Mouse (Mus musculus) heart, postnatal 25 days (tissue): ENCODE results near the gene Rnf208. TPM values are rescaled to one million over a fixed set of nuclear protein-coding genes. Genes with fewer than 3 reads are reported as not detected.

Experiments used
- DNase-seq: peaks from one replicate; pipeline ENCODE4 v3.0.0; 2022; ENCODE audit warnings: low spot score
- intact Hi-C: fragments of 180-260 bp; cut with DNase I; formaldehyde crosslinking; loops from one replicate; pipeline ENCODE4 v1.15.1; 2025
- total RNA-seq, 2 experiments: library from RNA; stranded (reverse); gene quantifications; 2 replicates each; pipeline ENCODE4 v1.2.3; 2021

The Rnf208 gene
- under 1 TPM in 1 of 2 experiments, not detected in 1; 0.53 TPM for total RNA-seq

DNA sequence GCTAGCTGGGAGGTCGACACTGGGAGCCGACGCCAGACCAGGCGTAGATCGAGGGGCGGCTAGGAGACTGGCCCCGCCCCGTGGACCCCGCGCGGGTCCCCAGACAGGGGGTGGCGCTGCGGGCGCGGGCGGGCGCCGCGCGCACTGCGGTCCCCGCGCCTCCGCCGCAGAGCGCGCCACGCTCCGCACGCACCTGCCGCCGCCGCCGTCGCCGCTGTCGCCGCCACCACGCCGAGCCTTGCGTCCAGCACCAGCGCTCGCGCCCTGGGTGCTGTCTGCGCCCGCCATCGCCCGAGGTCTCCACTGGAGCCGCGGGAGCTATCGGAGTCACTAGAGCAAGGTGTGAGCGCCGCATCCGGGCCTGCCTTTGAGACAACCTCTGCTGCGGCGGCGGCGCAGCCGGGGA is at the start of gene Rnf208, which contains the start of gene Cysrt1:
Gene Rnf208, plus strand, starts transcription at position 155 of the 406 bp plus-strand sequence.
Gene Cysrt1, minus strand, starts transcription at position 352 of the 406 bp plus-strand sequence.
- no peak for DNase-seq
- intact Hi-C loops = no loop called here

DNA sequence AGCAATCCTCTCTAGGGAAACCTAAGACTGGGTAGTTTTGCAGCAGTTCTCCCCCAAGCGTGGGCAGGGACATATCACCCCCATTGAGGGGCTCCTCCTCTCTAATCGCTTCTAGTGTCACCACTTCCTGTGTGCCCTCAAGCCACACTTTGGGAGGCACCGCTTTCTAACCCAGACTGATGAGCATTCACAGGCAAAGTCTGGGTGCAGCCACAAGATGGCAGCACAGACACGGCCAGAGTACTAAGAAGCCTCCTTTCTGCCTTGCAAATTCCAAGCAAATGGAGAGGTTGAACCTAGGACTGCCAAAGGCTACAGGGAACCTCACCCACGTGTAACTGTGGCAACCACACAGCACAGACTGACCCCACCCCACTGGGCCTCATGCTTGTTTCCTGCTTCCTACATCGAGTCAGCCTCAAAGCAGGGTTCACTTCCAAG is 48.7 kb upstream of the Rnf208 start:
- intact Hi-C loops = loop anchor here (1.0 to 5.0 kb wide), 4 partner anchors 35 to 134 kb away; partner anchors contain the start of gene Tmem203
- DNase-seq = peak; percentile 76

DNA sequence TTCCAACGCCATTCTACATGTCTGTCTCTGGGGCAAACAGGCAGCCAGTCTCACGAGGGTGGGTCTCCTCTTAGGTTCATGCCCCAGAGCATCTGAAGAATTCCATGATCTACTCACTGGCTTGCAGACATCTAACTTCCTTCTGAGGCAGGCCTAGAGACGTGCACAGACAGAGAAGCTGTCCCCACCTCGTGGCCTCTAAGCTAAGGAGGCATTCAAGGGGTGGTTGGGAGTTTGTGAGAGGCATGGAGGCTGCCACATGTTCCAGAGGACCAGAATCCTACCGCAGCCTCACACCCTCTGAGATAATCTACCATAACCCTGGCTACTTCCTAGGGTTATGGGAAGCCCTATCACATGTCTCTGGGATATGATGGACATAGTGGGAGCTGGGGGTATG is 48.0 kb upstream of the Rnf208 start:
- intact Hi-C loops = loop anchor here (5.0 kb wide), 1 partner anchor 133 kb away; no protein-coding TSS in a partner anchor
- no peak for DNase-seq

DNA sequence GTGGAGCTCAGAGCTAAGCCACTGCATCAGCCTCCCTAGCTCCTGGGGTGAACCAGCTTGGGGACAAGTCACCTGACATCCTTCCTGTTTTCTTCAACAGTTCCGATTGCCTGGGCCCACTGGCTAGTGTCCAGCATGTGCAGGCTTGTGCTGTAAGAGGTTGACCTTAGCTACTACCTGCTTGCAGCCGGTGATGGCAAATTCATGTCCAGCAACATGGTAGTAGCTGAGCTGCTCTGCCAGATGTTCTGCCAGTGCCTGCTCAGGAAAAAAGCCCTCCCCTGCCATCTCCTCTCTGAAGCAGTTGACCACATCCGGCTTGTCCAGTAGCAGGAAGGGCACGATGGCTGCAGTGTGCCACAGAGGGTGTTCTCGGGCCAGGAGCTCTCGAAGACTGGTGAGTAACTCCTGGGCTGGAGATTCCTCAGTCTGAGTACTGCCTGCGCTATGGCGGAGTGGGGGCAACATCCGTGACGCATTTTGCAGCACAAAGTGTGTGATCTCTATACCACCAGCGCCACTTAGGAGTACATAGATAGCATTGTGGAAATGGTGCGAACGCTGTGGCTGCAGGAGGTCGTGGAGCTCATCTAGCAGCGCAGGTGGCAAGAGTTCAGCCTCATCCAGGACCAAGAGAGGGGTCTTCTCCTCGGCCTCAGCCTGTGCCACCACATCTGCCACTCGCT is 47.4 kb upstream of the Rnf208 start:
- DNase-seq = no peak
- intact Hi-C loops = loop anchor here (5.0 kb wide), 1 partner anchor 133 kb away; no protein-coding TSS in a partner anchor

DNA sequence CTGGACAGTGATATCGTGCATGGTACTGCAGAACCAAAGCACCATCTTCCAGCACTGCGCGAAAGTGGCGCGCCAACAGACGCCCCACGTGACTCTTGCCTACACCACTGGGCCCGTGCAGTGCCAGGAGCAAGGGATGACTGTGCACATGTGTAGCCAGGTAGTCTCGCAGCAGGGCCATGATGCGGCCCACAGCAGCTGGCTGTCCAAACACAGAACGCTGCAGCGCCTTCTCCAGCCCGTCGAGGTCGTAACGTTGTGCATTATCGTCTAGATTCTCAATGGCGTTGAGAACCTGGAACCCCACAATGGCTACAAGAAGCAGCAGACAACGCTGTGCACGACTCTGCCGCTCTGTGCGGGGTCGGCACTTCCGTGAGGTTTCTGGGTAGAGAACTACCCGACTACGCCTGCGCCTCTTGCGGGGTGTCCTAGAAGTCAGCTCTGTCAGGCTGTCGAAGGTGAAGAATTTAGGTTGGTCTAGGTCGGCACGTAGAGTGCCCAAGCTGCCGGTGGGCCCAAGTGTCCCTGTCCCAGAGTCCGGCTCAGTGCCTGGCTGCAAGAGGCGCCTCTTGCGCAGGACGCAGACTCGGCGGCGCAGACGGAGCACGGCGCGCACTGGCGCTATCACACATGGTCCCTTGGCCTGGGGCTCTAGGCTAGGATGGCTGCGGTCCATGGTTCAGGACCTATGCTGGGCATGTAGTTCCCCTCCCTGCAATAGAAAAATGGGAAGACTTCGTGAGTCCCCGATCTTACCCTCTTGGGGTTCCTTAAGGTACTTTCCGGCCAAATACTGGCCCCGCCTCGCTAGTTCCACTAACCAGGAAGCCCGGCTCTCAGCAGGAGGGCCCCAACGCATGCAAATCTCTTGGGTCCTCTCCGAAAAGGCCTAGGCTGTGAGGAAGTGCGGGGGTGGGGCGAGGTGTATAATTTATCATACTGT is 46.6 kb upstream of the Rnf208 start:
- DNase-seq = peak; percentile 60
- intact Hi-C loops = no loop called here

DNA sequence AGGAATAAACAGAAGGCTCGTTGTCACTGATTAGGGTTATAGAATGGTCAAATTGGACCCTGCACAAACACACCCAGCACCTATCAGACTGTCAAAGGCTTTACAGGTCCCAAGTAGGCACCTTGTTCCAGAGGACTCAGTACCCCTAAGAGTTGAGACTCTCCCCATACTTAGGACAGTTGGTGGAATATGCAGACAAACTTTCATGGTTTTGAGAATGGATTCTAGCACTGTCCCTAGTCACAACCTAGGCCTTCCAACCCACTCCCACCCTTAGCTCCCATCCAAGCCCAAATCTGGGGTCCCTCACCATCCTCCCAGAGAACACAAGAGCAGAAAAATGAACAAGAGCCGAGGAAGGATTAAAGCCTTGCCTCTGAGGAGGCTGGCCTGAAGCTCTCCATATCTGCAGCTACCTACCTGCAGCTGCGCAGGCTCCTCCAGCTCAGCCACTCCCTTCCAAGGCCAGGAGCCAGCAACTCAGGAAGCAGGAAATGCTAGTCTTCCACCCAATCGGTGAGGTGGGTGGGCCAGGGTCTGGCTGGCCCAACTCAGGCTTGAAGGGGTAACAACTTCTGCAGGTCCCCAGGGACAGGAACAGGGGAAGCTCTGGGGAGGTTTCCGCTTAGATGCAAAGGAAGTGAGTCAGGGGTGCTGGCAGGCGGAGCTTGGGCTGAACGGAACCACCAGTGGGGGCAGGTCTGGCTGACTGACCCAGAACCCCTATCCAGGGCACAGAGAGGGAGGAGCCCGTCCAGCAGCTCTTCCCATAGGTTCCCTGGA is 45.7 kb upstream of the Rnf208 start, which contains the start of gene Tor4a:
Gene Tor4a, minus strand, starts transcription at position 715 of the 783 bp plus-strand sequence.
- DNase-seq = peak; percentile 88
- intact Hi-C loops = no loop called here

DNA sequence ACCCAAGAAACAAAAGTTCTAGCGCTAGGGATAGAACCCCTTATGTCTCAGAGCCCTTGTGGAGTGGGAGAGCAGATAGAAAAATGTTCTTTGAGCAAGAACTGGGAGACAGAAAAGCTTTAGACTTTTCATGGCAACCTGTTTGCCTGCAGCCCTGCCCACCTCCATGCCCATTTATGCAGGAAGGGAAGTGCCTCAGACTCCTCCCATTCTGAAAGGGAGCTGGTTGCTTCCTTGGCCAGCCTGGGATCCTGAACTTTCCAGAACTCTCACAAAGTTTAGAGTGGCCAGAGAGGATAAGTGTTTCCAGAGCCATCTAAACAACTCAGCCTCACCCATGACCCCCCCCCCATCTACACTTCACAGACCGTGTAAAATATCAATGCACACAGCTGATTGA is 44.9 kb upstream of the Rnf208 start:
- intact Hi-C loops = no loop called here
- no peak for DNase-seq

DNA sequence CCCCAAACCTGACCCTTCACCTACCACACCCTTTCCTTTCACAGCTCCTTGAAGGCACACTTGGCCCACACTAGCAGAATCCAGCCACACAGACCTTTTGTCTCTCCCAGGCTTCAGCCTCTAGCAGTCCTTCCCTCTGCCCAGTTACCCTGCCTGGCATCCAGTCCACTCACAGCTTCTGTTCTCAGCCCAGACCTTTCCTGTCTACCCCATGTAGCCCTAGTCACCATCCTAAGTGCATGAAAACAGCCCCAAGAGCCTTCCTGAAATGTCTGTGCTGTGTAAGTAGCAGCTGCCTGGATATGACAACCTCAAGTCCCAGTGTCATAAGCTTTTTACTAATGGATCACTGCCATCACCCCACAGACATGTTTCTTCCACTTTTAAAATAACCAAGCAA is 44.1 kb upstream of the Rnf208 start:
- intact Hi-C loops = no loop called here
- no peak for DNase-seq

DNA sequence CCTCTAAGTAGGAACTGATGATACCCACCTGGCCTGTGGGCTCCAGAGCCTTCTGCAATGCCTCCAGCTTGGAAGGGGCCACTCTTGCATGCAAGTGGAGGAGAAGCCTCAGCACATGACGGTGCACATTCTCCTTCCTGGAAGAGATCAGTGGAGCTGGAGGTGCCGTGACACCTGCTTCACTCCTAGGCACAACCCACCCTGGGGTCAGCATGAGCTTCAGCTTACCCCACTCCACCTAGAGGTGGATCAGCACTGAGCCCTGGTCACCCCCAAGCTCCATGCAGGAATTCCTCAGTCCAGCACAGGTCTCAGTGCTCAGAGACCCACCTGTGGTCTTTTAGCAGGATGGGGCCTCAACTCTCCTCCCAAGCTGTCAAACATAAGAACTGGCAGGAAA is 41.4 kb upstream of the Rnf208 start:
- intact Hi-C loops = no loop called here
- DNase-seq = no peak

DNA sequence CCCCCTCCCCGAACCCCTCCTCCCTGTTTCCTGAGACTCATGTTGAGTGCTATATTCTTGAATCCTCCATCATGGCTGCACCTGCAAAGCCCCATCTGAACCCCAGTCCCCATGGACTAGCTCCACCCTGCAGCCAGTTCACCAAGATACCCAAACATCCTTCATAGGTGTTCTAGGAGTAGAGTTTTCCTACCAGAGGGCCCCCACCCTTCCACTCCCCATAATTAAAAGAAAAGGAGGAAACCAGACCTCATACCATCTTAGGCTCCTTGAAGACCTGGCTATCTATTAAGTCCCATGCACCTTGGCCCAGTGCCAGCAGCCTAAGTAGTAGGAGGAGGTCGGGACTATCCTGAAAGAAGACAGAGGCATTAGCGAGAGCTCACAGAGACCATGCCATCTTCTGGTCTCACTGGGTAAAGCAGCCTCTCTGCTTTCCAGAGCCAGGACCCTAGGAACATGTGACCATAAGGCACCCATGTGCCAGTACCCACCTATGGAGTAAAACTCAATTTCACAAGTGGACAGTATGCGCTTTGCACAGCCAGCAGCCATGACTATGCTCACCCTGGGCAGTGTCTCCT is 38.3 kb upstream of the Rnf208 start:
- no peak for DNase-seq
- intact Hi-C loops = no loop called here

DNA sequence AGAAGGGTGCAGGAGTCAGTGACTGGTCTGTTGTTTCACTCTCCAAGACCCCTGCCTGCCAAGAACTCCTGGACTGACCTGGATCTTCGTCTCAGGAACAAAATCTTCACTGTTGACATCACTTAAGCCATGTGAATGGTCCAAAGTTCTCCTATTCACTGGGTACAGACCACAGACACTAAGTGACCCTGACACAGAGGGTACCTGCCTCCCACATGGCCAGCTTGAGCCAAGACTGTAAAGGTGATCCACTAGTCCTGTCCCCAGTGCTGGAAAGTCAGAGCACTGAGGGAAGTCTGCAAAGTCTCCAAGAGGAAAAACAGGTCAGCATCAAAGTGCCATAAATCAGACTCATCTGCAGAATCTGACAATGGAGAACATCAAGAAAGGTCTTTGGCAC is 34.5 kb upstream of the Rnf208 start:
- DNase-seq = no peak
- intact Hi-C loops = no loop called here

DNA sequence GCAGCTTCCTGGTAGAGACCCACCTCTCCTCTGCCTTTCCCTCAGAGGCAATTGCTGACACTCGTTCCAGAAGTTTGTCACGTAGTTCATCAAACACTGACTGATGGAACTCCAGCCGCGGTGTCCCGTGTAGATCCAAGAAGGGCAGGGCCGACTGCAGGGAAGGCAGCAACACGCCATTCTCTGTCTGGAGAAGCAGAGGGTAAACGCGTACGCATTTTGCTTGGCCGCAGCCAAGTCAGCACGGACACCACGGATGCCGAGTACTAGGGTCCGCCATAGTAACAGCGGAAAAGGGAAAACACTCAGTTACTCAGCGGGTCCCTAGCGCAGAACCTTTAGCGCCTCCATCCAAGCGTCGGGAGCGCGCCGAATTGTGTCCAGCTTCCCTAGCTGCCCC is 31.4 kb upstream of the Rnf208 start:
- intact Hi-C loops = loop anchor here (2.0 kb wide), 1 partner anchor 14 kb away; the partner anchor contains the start of gene Tubb4b
- DNase-seq = no peak

DNA sequence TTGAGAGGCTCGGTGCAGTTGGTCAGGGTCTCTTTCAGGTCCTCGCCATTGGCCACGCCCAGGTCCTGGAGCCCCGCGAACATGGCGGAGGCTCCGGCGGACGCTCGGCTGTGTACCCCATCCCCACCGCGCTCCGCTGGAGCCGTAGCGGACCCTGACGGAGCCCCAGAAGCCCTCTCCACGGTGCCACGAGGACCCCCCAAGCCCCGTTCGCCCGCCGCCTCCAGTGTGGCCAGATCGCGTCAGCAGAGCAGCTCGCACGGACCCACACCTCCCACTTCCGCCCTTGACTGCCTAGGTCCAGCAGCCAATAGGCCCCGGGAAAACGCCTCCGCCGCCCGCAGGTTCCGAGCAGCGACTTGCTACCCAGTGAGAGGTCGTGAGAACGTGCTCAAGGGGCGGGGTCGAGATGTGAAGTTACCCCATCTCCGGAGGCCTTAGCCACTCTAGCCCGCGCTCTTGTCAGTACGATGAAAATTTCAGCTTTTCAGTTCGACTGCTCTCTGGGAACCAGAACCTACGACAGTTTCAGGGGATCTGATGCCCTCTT is 30.9 kb upstream of the Rnf208 start, which contains the start of gene Nelfb:
Gene Nelfb, minus strand, starts transcription at position 369 of the 550 bp plus-strand sequence.
- DNase-seq = peak; percentile 84
- intact Hi-C loops = loop anchor here (2.0 kb wide), 1 partner anchor 14 kb away; the partner anchor contains the start of gene Tubb4b

DNA sequence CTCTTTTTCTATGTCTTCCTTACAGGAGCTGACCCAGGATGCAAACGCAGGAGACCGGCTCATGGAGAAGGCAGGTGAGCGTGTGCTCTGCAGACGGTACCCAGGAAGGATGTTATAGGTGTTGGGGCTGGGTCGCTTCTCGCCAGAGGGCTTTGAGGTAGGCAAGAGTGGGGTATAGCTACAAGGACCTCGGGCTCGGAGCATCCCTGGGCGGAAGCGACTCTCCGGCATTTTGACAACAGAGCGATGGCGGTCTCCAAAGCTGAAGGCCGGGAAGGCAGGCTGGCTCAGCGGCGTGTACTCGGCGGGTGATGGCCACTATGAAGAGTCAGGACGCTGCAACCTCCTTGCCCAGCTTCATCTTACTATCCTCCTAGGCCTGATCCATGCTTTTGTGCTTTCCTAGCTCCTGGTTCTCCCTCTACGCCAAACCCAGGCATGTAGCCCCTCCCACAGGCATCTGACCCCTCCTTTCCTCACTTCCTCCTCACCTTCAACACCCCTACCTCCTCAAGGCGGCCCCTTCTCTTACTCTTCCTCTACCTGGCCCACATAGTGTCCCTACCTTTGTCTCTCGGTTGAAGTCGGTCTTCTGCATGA is 28.7 kb upstream of the Rnf208 start:
- DNase-seq = no peak
- intact Hi-C loops = no loop called here

DNA sequence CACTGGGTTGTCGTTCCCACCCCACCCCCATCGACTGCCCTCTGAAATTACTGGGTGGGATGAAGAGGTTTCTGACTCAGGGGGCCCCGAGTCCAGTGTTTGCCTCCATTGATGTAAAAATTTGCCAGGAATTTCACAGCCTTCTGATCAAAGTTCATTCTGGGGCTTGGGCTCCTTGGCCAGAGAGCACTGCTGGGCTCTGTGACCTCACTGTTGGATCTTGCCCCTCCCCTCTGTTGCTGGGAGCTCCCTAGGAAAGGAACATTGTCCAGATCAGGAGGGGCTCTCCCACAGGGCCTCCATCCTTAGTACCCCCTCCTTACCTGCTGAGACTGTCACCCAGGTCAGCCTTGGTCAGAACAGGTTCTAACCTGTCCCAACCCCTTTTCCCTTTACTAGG is 27.6 kb upstream of the Rnf208 start, which contains the start of gene Stpg3:
Gene Stpg3, minus strand, starts transcription at position 194 of the 400 bp plus-strand sequence.
- DNase-seq = no peak
- intact Hi-C loops = no loop called here

DNA sequence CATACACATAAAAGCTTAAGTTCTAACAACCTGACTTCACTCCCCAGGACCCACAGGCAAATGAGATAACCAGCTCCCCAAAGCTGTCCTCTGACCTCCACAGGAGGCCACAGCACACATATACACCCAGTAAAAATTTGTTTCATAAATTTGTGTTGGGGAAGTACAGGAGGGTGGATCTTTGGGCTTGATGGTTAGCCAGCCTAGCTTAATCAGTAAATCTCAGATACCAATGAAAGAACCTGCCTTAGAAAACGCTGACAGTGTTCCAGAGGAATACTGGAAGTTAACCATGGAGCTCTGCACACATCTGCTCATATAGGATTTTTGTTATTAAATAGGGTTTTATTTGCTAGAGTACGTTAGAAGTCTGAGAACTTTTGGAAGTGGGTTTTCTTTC is 24.4 kb upstream of the Rnf208 start:
- DNase-seq = no peak
- intact Hi-C loops = no loop called here

DNA sequence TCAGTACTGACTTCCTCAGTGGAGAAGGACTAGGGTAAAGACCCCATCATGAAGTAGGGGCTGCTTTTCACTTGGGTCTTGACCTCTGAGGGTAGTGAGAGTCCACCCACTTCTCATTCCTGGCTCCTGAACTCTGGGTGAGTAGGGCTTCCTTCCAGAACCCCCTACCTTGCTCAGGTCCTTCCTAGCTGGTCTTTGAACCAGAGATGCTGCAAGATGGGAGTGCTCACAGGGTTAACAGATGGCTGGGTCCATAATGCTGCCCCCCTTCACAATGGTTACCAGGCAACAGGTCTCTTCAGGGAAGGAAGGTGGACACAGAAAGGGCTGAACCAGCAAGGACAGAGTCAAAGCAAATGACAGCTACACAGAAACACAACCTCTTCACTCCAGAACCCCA is 23.6 kb upstream of the Rnf208 start, which contains the start of gene Fam166a:
Gene Fam166a, plus strand, starts transcription at position 301 of the 400 bp plus-strand sequence.
- intact Hi-C loops = no loop called here
- DNase-seq = no peak

DNA sequence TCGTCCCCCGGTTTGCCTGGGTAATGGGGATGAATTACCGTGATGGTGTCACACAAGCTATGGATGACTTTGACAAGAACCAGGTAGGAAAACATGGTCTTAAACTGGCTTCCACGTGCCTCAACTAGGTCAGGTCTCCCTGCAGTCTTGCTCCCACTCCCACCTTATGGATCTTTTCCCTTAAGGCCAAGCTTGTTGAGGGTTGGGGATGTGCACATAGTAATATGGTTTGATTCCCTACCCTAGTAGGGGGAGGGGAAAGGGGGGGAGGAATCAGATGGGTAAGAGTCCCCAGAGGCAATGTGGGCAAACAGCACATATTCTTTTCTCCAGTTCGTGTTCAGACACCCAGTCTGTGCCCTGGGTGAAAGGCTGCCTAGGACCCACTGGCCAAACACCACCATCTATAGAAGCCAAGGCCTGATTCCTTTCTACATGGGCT is 20.7 kb upstream of the Rnf208 start:
- DNase-seq = no peak

More for the DNA sequence above, 20.7 kb upstream of the Rnf208 start:
- intact Hi-C loops = no loop called here
